ENCODE assay signal across 1 mouse cellular context in genomic region chr1:177022751-177023150, GRCm38 (mm10).
TF ChIP-seq lines count a peak whose summit lies in the region.

No protein-coding gene starts in this region.

TF ChIP-seq in CH12.LX, 34 proteins besides CTCF, POLR2A, EP300 and RAD21:
- TF ChIP-seq SMC3 (IDR thresholded peaks at IDR 0.05; ENCODE audit: low read depth, low read length) (peak; percentile 63), MAZ (IDR thresholded peaks at IDR 0.05; ENCODE audit: low read depth, low read length) (no peak), MAFK (IDR thresholded peaks at IDR 0.05; ENCODE audit: insufficient replicate concordance, low read length) (no peak), ZC3H11A (IDR thresholded peaks at IDR 0.05; ENCODE audit: low read depth, low read length) (no peak), NRF1 (IDR thresholded peaks at IDR 0.05; ENCODE audit: low read depth, low read length) (no peak), NELFE (IDR thresholded peaks at IDR 0.05; ENCODE audit: low read depth, low read length) (no peak)
